In the genomic region with DNA sequence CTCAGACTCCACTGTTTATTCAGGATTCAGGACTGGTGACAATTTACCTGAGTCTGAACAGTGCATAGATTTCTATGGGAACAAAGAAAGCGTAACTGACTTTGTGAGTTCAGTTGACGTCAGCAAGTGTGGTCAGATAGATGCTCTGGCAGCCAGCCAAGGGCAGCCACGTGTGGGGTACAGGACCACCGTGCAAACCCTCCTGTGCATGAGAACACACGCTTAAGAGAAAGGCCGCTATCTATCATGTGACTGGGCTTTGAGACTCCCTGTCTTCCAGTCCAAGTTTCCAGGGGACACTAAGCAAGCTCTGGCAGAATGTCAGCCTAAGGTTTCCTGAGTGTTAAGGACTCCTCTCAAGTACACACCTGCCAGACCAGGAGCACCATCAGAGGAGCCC, we compare ENCODE assay signal across 12 mouse cellular contexts.
"Had no signal": no experiment of that assay in that cellular context is flagged by ENCODE, and none has a peak within 500 bp of the region (broad histone marks: within the 10 kb centered on the region; RNA-seq: fewer than 3 reads in every experiment).

No protein-coding gene starts in this region.

- H3K27me3 ChIP-seq: hindbrain, embryonic 15.5 days; limb, embryonic 13.5 days; neural tube, embryonic 12.5 days; stomach, embryonic 15.5 days had no signal

- DNase-seq: layer of hippocampus, adult 9-11 months; layer of hippocampus, postnatal 36 days; midbrain, embryonic 14.5 days; right cerebral cortex, postnatal 14 days; thymus, adult 2 months; thymus, postnatal 25 days had no signal

- H3K4me1 ChIP-seq: neural tube, embryonic 12.5 days; stomach, embryonic 15.5 days had no signal

- H3K36me3 ChIP-seq: hindbrain, embryonic 15.5 days; limb, embryonic 13.5 days; neural tube, embryonic 12.5 days; stomach, embryonic 15.5 days had no signal

- H3K9ac ChIP-seq: hindbrain, embryonic 15.5 days; limb, embryonic 13.5 days; liver, embryonic 14.5 days; neural tube, embryonic 12.5 days; stomach, embryonic 15.5 days had no signal

- H3K4me3 ChIP-seq: hindbrain, embryonic 15.5 days; limb, embryonic 13.5 days; myocyte; neural tube, embryonic 12.5 days; stomach, embryonic 15.5 days had no signal

- H3K27ac ChIP-seq: hindbrain, embryonic 15.5 days; limb, embryonic 13.5 days; liver, embryonic 14.5 days; neural tube, embryonic 12.5 days; stomach, embryonic 15.5 days had no signal

- H3K9me3 ChIP-seq: hindbrain, embryonic 15.5 days; neural tube, embryonic 12.5 days; stomach, embryonic 15.5 days had no signal

- H3K4me2 ChIP-seq: hindbrain, embryonic 15.5 days; limb, embryonic 13.5 days; neural tube, embryonic 12.5 days; stomach, embryonic 15.5 days had no signal
